Mouse (Mus musculus): ENCODE results near the gene Hist1h2bp. TPM values are rescaled to one million over a fixed set of nuclear protein-coding genes. Genes with fewer than 3 reads are reported as not detected.
"Not testable (repeated sequence)": the region's sequence is repeated elsewhere in the genome, so short reads cannot be mapped to it uniquely, and the experiment has no call there.

The Hist1h2bp gene
- total and polyA plus RNA-seq, 3 experiments, result 1.9 to 2.3 TPM; not detected in 1

DNA sequence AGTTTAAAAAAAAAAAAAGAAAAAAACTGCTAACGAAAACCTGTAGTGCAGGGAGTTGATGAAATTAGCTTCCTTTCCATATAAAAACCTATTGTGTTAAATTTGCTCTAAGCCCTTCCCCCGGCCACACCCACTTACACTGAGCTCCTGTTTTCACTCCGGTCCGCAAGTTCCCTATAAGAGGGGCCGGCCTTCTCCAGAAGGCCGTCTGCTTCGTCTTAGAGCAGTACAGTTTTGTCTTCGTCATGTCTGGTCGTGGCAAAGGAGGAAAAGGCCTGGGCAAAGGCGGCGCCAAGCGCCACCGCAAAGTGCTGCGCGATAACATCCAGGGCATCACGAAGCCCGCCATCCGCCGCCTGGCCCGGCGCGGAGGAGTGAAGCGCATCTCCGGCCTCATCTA, 24.3 kb downstream of the Hist1h2bp start, which contains the start of gene Hist1h4m:
Gene Hist1h4m (plus strand): TSS at position 208 of the 400 bp plus-strand sequence.
- DNase-seq, result peak; percentile 40 to 66
- H3K36me3 ChIP-seq (ENCODE audit: control insufficient read depth, insufficient read depth, low read length); H3K79me2 ChIP-seq (replicated peaks; ENCODE audit: control insufficient read depth, insufficient read depth, low read length); intact Hi-C loops (cut with DNase I); H3K4me1 ChIP-seq (ENCODE audit: control insufficient read depth, insufficient read depth, low read length); H3K27ac ChIP-seq; H3K27me3 ChIP-seq (ENCODE audit: control insufficient read depth, insufficient read depth, low read length); H3K4me3 ChIP-seq; H3K9ac ChIP-seq (ENCODE audit: low read depth, low read length): not testable (repeated sequence)
- no CpG with 5 or more reads among the region's 24 CpGs for WGBS

DNA sequence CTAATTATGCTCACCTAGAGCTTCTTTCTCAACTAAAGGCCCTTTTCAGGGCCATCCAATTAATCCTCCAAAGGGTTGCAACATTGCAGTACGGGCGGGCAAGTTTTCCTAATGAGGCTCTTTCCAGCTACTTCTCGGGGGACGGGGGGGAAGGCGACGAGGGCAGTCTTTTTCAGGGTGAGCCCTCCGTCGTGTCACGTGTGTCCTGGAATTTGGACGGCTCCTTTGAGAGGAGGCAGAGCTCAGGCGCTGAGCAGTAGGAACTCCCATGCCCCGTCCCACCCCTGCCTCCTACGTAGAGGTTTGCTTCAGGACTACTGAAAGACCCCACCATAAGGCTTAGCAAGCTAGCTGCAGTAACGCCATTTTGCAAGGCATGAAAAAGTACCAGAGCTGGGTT, 24.8 kb downstream of the Hist1h2bp start:
- peak in 1 of 2 experiments; percentile 6 for DNase-seq
- H3K79me2 ChIP-seq (replicated peaks; ENCODE audit: control insufficient read depth, insufficient read depth, low read length); H3K36me3 ChIP-seq (ENCODE audit: control insufficient read depth, insufficient read depth, low read length); H3K9ac ChIP-seq (ENCODE audit: low read depth, low read length); H3K27me3 ChIP-seq (ENCODE audit: control insufficient read depth, insufficient read depth, low read length); H3K27ac ChIP-seq; H3K4me1 ChIP-seq (ENCODE audit: control insufficient read depth, insufficient read depth, low read length); H3K4me3 ChIP-seq; intact Hi-C loops (cut with DNase I): not testable (repeated sequence)
- 0% methylated on average over 14 of the region's 14 CpGs for WGBS

DNA sequence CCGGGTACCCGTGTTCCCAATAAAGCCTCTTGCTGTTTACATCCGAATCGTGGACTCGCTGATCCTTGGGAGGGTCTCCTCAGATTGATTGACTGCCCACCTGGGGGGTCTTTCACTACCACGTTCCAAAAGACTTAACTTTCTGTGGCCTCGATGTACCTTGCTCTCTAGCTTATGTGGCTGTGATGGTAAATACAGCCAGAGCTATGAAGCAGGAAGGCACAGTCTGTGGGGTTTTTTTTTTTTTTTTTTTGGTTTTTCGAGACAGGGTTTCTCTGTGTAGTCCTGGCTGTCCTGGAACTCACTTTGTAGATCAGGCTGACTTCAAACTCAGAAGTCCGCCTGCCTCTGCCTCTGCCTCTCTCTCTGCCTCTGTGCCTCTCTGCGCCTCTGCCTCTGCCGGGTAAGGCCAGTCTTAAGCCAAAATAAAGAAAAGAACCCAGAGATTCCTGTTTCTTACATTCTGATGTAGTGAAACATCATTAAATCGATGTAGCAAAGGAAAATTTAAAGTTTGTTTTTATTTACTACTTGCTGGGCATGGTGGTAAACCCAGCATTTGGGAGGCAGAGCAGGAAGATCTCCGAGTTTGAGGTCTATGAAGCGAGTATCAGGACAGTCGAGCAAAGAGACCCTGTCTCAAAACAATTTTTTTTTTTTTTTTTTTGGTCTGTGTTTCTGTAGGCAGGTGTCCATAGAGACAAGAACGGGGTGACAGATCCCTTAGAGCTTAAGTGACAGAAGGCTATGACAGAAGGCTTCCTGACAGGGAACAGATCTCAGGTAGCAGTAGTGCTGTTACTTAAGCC, 33.0 kb downstream of the Hist1h2bp start:
- H3K79me2 ChIP-seq (replicated peaks; ENCODE audit: control insufficient read depth, insufficient read depth, low read length); H3K4me3 ChIP-seq; H3K4me1 ChIP-seq (ENCODE audit: control insufficient read depth, insufficient read depth, low read length); H3K36me3 ChIP-seq (ENCODE audit: control insufficient read depth, insufficient read depth, low read length); H3K27ac ChIP-seq; DNase-seq; H3K9ac ChIP-seq (ENCODE audit: low read depth, low read length); H3K27me3 ChIP-seq (ENCODE audit: control insufficient read depth, insufficient read depth, low read length): not testable (repeated sequence)
- intact Hi-C loops (cut with DNase I), result loop anchor here (10.0 kb wide), 2 partner anchors 215 to 1805 kb away; partner anchors contain the start of genes Hist1h1e, Hist1h2ah, Hist1h2be and Hist1h2bk
- 82% methylated on average over 8 of the region's 16 CpGs for WGBS

DNA sequence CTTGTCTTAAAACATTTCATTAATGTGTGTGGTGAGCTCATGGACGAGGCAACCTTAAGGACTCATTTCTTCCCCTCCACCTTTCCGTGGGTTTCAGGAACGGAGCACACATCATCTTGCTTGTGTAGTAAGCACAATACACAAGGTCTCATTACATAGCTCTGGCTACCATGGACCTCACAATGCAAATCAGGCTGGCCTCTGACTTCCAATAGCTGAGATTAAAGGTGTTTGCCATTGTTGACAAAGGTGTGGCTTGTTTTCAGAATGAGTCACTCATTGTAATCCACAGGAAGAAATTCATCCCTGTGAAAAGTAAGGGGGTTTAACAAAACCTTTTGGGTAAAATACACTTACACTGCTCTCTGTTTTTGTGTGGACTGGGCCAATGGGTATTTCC, 41.2 kb downstream of the Hist1h2bp start:
- Histone ChIP-seq H3K27me3 (ENCODE audit: control insufficient read depth, insufficient read depth, low read length) (no peaks in the 10 kb centered on the region), H3K4me3 (no peak overlapping the region), H3K4me1 (ENCODE audit: control insufficient read depth, insufficient read depth, low read length) (no peaks in the 10 kb centered on the region), H3K36me3 (ENCODE audit: control insufficient read depth, insufficient read depth, low read length) (no peaks in the 10 kb centered on the region), H3K27ac (no peak overlapping the region), H3K9ac (ENCODE audit: low read depth, low read length) (no peak overlapping the region), H3K79me2 (replicated peaks; ENCODE audit: control insufficient read depth, insufficient read depth, low read length) (no peaks in the 10 kb centered on the region)
- no peak for DNase-seq
- intact Hi-C loops (cut with DNase I), result loop anchor here (10.0 kb wide), 2 partner anchors 206 to 1796 kb away; partner anchors contain the start of genes Hist1h1e, Hist1h2ah, Hist1h2be and Hist1h2bk
- no peak for TF ChIP-seq POLR2A (IDR thresholded peaks at IDR 0.05; ENCODE audit: insufficient read depth, low read depth, low read length)
- no peak for TF ChIP-seq CTCF (IDR thresholded peaks at IDR 0.05)
- TF ChIP-seq EP300 (IDR thresholded peaks at IDR 0.05; ENCODE audit: insufficient read depth, low read depth, low read length), result no peak
- 82% methylated on average over 3 of the region's 3 CpGs for WGBS

DNA sequence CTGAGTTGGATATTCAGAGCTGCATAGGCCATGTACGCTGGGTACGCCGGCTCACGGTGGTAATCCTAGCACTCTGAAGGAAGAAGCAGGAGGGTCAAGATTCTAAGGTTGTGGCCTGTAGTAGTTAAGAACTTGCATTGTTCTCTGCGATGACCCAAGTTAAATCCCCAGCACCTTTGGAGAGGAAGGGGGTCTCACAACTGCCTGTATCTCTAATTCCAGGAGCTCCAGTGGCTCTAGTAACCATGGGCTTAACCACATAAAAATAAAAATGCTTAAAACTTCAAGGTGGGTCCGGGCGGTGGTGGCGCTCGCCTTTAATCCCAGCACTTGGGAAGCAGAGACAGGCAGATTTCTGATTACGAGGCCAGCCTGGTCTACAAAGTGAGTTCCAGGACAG, 43.1 kb downstream of the Hist1h2bp start:
- intact Hi-C loops (cut with DNase I), result no loop called here
- no peaks in the 10 kb centered on the region for H3K27me3 ChIP-seq (ENCODE audit: control insufficient read depth, insufficient read depth, low read length)
- no peak for TF ChIP-seq EP300 (IDR thresholded peaks at IDR 0.05; ENCODE audit: insufficient read depth, low read depth, low read length)
- TF ChIP-seq POLR2A (IDR thresholded peaks at IDR 0.05; ENCODE audit: insufficient read depth, low read depth, low read length), result no peak
- TF ChIP-seq CTCF (IDR thresholded peaks at IDR 0.05), result no peak
- 94% methylated on average over 10 of the region's 10 CpGs for WGBS
- H3K79me2 ChIP-seq (replicated peaks; ENCODE audit: control insufficient read depth, insufficient read depth, low read length), result no peaks in the 10 kb centered on the region
- no peak overlapping the region for H3K27ac ChIP-seq
- no peaks in the 10 kb centered on the region for H3K36me3 ChIP-seq (ENCODE audit: control insufficient read depth, insufficient read depth, low read length)
- no peak overlapping the region for H3K4me3 ChIP-seq
- H3K9ac ChIP-seq (ENCODE audit: low read depth, low read length), result no peak overlapping the region
- H3K4me1 ChIP-seq (ENCODE audit: control insufficient read depth, insufficient read depth, low read length), result no peaks in the 10 kb centered on the region
- DNase-seq, result no peak

DNA sequence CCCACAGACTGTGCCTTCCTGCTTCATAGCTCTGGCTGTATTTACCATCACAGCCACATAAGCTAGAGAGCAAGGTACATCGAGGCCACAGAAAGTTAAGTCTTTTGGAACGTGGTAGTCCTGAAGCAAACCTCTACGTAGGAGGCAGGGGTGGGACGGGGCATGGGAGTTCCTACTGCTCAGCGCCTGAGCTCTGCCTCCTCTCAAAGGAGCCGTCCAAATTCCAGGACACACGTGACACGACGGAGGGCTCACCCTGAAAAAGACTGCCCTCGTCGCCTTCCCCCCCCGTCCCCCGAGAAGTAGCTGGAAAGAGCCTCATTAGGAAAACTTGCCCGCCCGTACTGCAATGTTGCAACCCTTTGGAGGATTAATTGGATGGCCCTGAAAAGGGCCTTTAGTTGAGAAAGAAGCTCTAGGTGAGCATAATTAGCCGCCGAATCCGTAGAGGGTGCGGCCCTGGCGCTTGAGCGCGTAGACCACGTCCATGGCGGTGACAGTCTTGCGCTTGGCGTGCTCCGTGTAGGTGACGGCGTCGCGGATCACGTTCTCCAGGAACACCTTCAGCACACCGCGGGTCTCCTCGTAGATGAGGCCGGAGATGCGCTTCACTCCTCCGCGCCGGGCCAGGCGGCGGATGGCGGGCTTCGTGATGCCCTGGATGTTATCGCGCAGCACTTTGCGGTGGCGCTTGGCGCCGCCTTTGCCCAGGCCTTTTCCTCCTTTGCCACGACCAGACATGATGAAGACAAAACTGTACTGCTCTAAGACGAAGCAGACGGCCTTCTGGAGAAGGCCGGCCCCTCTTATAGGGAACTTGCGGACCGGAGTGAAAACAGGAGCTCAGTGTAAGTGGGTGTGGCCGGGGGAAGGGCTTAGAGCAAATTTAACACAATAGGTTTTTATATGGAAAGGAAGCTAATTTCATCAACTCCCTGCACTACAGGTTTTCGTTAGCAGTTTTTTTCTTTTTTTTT, 44.4 kb downstream of the Hist1h2bp start, which contains the start of gene Hist1h4n:
Gene Hist1h4n (minus strand): TSS at position 779 of the 977 bp plus-strand sequence.
- H3K36me3 ChIP-seq (ENCODE audit: control insufficient read depth, insufficient read depth, low read length); H3K9ac ChIP-seq (ENCODE audit: low read depth, low read length); H3K79me2 ChIP-seq (replicated peaks; ENCODE audit: control insufficient read depth, insufficient read depth, low read length); H3K4me1 ChIP-seq (ENCODE audit: control insufficient read depth, insufficient read depth, low read length); H3K4me3 ChIP-seq; H3K27me3 ChIP-seq (ENCODE audit: control insufficient read depth, insufficient read depth, low read length); intact Hi-C loops (cut with DNase I); H3K27ac ChIP-seq: not testable (repeated sequence)
- peak in 1 of 2 experiments; percentile 39 for DNase-seq
- TF ChIP-seq POLR2A (IDR thresholded peaks at IDR 0.05; ENCODE audit: insufficient read depth, low read depth, low read length), result peak; percentile 57
- 1% methylated on average over 29 of the region's 58 CpGs for WGBS

DNA sequence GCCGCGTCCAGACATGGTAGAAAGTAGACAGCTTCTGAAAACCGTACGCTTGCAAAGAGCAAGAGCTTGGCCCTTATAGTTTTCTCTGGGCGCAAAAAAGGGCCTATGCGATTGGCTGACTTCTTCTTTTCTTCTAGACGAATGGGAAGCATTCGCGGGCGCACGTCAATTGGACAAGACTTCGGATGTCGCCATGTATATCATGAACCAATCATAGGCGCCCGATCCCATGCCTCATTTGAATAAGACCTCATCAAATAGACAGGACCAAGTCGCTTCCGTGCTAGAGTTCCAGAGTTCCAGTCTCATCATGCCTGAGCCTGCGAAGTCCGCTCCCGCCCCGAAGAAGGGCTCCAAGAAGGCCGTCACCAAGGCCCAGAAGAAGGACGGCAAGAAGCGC, 46.2 kb downstream of the Hist1h2bp start, which contains the start of the genes Hist1h2ap and Hist1h2br:
Gene Hist1h2ap (minus strand): TSS at position 47 of the 400 bp plus-strand sequence.
Gene Hist1h2br (plus strand): TSS at position 283 of the 400 bp plus-strand sequence.
- WGBS, result no CpG with 5 or more reads among the region's 24 CpGs
- intact Hi-C loops (cut with DNase I), result not testable (repeated sequence)

More for the DNA sequence above, 46.2 kb downstream of the Hist1h2bp start, which contains the start of the genes Hist1h2ap and Hist1h2br:
- H3K36me3 ChIP-seq (ENCODE audit: control insufficient read depth, insufficient read depth, low read length); DNase-seq; H3K79me2 ChIP-seq (replicated peaks; ENCODE audit: control insufficient read depth, insufficient read depth, low read length); H3K9ac ChIP-seq (ENCODE audit: low read depth, low read length); H3K4me1 ChIP-seq (ENCODE audit: control insufficient read depth, insufficient read depth, low read length); H3K4me3 ChIP-seq; H3K27me3 ChIP-seq (ENCODE audit: control insufficient read depth, insufficient read depth, low read length); H3K27ac ChIP-seq: not testable (repeated sequence)

Data from heart, adult 2 months (tissue).